In genomic region chr3:40654028-40654427, GRCm38 (mm10) we compare ENCODE assay signal across 16 mouse cellular contexts. TPM values are rescaled to one million over a fixed set of nuclear protein-coding genes. Genes with fewer than 3 reads are reported as not detected.
DNase-seq lines count a peak whose midpoint lies in the region; ATAC-seq and TF ChIP-seq lines count a peak whose summit lies in the region.
"Had no signal": no experiment of that assay in that cellular context is flagged by ENCODE, and none has a peak within 500 bp of the region (broad histone marks: within the 10 kb centered on the region; RNA-seq: fewer than 3 reads in every experiment).

No protein-coding gene starts in this region.

- peak; percentile 33 for DNase-seq in heart, adult 8-10 months (ENCODE audit: low spot score)
- DNase-seq in MEL-GATA-1-ER (ENCODE audit: extremely low read depth, low read depth), result peak; percentile 65
- DNase-seq in adrenal gland, postnatal 14 days, result peak; percentile 42
- peak; percentile 18 for DNase-seq in lung, adult 2 months
- DNase-seq in yolk sac, embryonic 10.5 days (ENCODE audit: low spot score), result no peak
- DNase-seq: cerebellum, adult 8-10 months; gastrocnemius, postnatal 25 days; kidney, adult 9 months had no signal

- ATAC-seq in heart, embryonic 11.5 days (replicated peaks; ENCODE audit: insufficient number of reproducible peaks, low FRiP score, low TSS enrichment), result no peak
- no peak for ATAC-seq in intestine, postnatal 0 days

- no peaks in the 10 kb centered on the region for H3K9me3 ChIP-seq in heart, embryonic 11.5 days (replicated peaks; ENCODE audit: control insufficient read depth, low read length)
- H3K9me3 ChIP-seq in intestine, postnatal 0 days (ENCODE audit: control insufficient read depth), result no peaks in the 10 kb centered on the region
- H3K9me3 ChIP-seq: embryonic facial prominence, embryonic 12.5 days; forebrain, embryonic 12.5 days; limb, embryonic 10.5 days; midbrain, embryonic 10.5 days had no signal

- 87% methylated on average over 11 of the region's 11 CpGs for WGBS in heart, embryonic 11.5 days (ENCODE audit: insufficient replicate concordance)
- 70% methylated on average over 11 of the region's 11 CpGs for WGBS in lung, adult 2 months
- 80% methylated on average over 11 of the region's 11 CpGs for WGBS in intestine, postnatal 0 days

- no peak overlapping the region for H3K4me2 ChIP-seq in heart, embryonic 11.5 days
- H3K4me2 ChIP-seq in intestine, postnatal 0 days (replicated peaks; ENCODE audit: low read depth), result no peak overlapping the region
- H3K4me2 ChIP-seq: embryonic facial prominence, embryonic 12.5 days; forebrain, embryonic 12.5 days; hindbrain, embryonic 14.5 days had no signal

- no peak for TF ChIP-seq CTCF in lung, adult 2 months (IDR thresholded peaks at IDR 0.05; ENCODE audit: insufficient read depth, low read length)
- no peak for TF ChIP-seq CTCF in intestine, postnatal 0 days (IDR thresholded peaks at IDR 0.05; ENCODE audit: low read depth)

- no peak for TF ChIP-seq POLR2A in lung, adult 2 months (IDR thresholded peaks at IDR 0.05; ENCODE audit: borderline replicate concordance, extremely low read depth, low read depth, low read length)

- H3K9ac ChIP-seq in heart, embryonic 11.5 days (ENCODE audit: low read depth, low read length), result no peak overlapping the region
- H3K9ac ChIP-seq in intestine, postnatal 0 days (ENCODE audit: low read depth, low read length), result no peak overlapping the region
- H3K9ac ChIP-seq: embryonic facial prominence, embryonic 12.5 days; forebrain, embryonic 12.5 days; hindbrain, embryonic 14.5 days; liver, embryonic 14.5 days had no signal

- peaks cover 3% of the 10 kb centered on the region; the same call in 1 of the 2 replicates for H3K4me1 ChIP-seq in heart, embryonic 11.5 days (ENCODE audit: control insufficient read depth, insufficient read depth, low read length)
- H3K4me1 ChIP-seq in lung, adult 2 months (ENCODE audit: control insufficient read depth, insufficient read depth, low read length), result no peaks in the 10 kb centered on the region
- no peaks in the 10 kb centered on the region for H3K4me1 ChIP-seq in intestine, postnatal 0 days (replicated peaks; ENCODE audit: control insufficient read depth, insufficient read depth, low read length)
- H3K4me1 ChIP-seq: embryonic facial prominence, embryonic 12.5 days; forebrain, embryonic 12.5 days; limb, embryonic 10.5 days; midbrain, embryonic 10.5 days had no signal

- no peak overlapping the region for H3K4me3 ChIP-seq in heart, embryonic 11.5 days (ENCODE audit: low read depth, low read length)
- H3K4me3 ChIP-seq in lung, adult 2 months (replicated peaks; ENCODE audit: extremely low read depth, low read depth, low read length), result no peak overlapping the region
- H3K4me3 ChIP-seq in intestine, postnatal 0 days (ENCODE audit: low read depth, low read length), result no peak overlapping the region
- H3K4me3 ChIP-seq: embryonic facial prominence, embryonic 12.5 days; forebrain, embryonic 12.5 days; limb, embryonic 10.5 days; midbrain, embryonic 10.5 days had no signal

- H3K27ac ChIP-seq in heart, embryonic 11.5 days (ENCODE audit: low read depth, low read length), result no peak overlapping the region
- H3K27ac ChIP-seq in intestine, postnatal 0 days (ENCODE audit: low read depth, low read length), result no peak overlapping the region
- H3K27ac ChIP-seq: embryonic facial prominence, embryonic 12.5 days; forebrain, embryonic 12.5 days; hindbrain, embryonic 14.5 days; limb, embryonic 10.5 days; liver, embryonic 14.5 days; midbrain, embryonic 10.5 days had no signal

- peaks cover 4% of the 10 kb centered on the region; the same call in 1 of the 2 replicates for H3K36me3 ChIP-seq in heart, embryonic 11.5 days (ENCODE audit: control insufficient read depth, insufficient read depth, low read length)
- peaks cover 6% of the 10 kb centered on the region; the same call in 1 of the 2 replicates for H3K36me3 ChIP-seq in intestine, postnatal 0 days (ENCODE audit: control insufficient read depth, insufficient read depth)

- H3K27me3 ChIP-seq in heart, embryonic 11.5 days (ENCODE audit: control insufficient read depth, insufficient read depth, low read length), result no peaks in the 10 kb centered on the region
- H3K27me3 ChIP-seq in intestine, postnatal 0 days (replicated peaks; ENCODE audit: control insufficient read depth, insufficient read depth, low read length), result no peaks in the 10 kb centered on the region
- H3K27me3 ChIP-seq: embryonic facial prominence, embryonic 12.5 days; forebrain, embryonic 12.5 days had no signal

RNA-seq across cellular contexts. Expression of gene Slc25a31, which starts 54.6 kb away (rescaled TPM):
- under 1 TPM; 0.17 to 0.38 (median 0.28) TPM for total RNA-seq in heart, adult 8-10 months (2022)
- polyA plus RNA-seq in heart, embryonic 11.5 days (2014; fragmentation: Nextera tagmentation; extraction: Ambion mirVana), result 0.56 and 0.66 TPM in 2 replicates
- not detected in 2 replicates for total RNA-seq in adrenal gland, postnatal 14 days (2021)
- 0.17 and 0.18 TPM in 2 replicates for polyA plus RNA-seq in lung, adult 2 months (2012; rRNA removed)
- not detected in 2 replicates for polyA plus RNA-seq in intestine, postnatal 0 days (2015; fragmentation: Nextera tagmentation; extraction: Ambion mirVana)
- total RNA-seq: gastrocnemius, postnatal 25 days had no signal
